Mouse (Mus musculus): ENCODE measurements at regions not wholly inside any gene's neighbourhood (a gene's known extent, or its start where the extent isn't known, plus 50 kb on each side); places are given as distances from the start of the nearest gene placed in this dataset.

DNA sequence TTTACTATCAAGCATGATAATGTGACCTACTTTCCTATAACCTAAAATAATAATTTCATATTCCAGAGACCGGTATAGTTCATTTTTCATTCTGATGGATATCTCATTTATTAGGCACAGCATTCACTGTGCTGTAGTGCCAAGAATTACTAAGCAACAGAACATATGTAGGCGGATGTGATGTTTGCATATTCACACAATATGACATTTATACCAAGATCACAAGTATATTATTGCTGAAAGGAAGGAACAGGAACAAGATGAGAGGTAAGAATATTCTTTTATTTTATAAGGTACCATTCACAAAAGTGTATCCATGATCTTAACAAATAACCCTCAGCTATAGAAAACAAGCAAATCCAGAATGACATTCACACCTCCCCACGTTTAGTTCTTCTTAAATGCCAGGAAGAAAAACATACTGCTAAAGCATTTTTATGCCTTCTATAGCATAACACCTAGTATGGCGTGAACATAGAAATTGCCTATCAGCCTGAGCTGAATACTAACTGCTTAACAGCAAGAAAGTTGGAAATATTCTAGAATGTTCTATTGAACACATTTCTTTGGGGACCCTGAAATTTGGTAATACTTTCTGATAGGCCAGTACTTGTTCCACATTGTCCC lies 1062.8 kb upstream of the Acvr2a start:
- in situ Hi-C loops (cut with MboI; ENCODE audit: unreplicated experiment in 2 of 2): no loop called here

DNA sequence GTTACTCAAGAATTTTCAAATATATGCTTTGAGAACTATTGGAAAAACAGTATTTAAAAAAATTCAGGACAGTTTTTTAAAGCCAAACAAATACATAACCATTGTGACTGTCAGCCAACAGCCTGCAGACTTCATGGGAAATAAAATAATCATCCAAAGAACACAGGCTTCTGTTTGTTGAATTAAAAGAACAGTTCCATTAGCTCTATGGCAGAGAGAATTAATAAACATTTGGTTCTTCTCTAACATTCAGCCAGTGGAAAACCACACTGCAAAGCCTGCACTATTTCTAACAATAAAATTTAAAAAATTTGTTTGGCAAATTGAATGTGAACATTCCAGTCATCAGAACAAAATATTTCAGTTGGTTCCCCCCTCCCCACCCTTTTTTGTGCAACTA lies 1058.2 kb upstream of the Acvr2a start:
- in situ Hi-C loops (cut with MboI; ENCODE audit: unreplicated experiment in 2 of 2): no loop called here

DNA sequence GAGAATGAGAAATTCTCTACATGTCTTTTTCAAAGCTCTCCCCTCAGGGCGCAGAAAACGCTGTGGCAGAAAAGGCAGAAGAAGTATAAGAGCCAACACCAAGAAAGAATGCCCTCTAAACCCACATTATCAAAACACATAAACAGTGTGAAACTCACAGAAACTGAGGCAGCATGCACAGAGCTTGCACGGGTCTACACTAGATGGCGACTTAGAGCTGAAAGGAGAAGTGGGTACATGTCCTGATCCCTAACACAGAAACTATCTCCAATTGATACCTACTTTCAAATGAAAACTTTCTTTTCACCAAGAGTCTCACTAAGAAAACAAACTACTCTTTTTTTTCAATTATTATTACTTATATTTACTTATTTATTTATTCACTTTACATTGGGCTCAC lies 1057.7 kb upstream of the Acvr2a start:
- in situ Hi-C loops (cut with MboI; ENCODE audit: unreplicated experiment in 2 of 2): no loop called here

DNA sequence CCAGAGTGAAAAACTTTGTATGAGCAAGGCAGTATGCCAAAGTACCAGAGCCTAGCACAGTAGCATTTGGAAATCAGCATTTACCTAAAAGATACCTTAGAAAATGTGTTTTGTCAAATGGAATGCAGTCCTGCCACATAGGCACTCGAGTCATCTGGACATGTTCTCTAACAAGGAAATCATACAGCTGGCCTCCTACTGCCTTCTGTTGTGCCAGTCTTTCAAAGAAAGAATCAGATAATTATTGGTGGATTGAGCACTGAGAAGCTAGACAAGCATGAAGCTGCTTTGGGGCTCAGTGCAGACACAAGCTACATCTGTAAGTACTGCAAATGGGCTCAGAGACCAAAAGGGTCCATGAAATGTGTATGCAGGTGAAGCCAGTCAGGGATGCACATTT lies 1038.1 kb upstream of the Acvr2a start:
- in situ Hi-C loops (cut with MboI; ENCODE audit: unreplicated experiment in 2 of 2): loop anchor here (25.0 kb wide), 1 partner anchor 1537 kb away; no protein-coding TSS in a partner anchor

DNA sequence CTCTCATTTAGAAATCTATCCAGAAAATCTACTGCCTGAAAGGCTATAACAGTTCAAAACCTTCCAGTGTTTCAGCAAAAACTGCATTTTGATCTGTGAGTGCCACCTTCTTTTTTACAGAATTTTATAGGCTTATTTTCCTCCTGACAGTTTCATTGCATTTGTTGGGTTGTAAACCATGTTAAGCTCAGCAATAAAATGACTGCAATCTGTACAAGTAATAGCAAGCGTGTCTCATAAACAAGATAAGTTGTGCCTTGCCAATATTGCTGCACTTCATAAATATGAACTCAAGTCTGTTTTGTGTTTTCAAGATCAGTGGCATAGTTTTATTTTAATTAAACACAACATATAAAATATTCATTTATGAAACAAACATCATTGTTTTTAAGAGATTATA lies 1036.9 kb upstream of the Acvr2a start:
- in situ Hi-C loops (cut with MboI; ENCODE audit: unreplicated experiment in 2 of 2): loop anchor here (25.0 kb wide), 1 partner anchor 1535 kb away; no protein-coding TSS in a partner anchor

DNA sequence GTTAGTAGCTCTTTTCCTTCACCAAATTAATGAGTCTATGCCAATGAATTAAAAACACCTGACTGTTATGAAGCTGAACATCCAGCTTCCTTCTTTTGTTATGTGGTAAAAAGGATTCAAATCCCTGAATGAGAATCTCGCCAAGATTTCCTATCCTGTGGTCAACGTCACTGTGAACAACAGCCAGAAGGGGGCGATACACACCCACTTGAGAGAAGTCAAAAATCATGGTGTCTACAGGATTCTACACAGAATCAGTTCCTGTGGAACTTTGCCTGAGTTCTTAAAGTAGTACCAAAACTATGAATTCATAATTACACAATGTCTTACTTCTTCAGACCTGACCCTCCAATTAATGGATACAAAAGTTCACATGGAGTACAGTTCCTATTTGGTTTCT lies 1028.1 kb upstream of the Acvr2a start:
- in situ Hi-C loops (cut with MboI; ENCODE audit: unreplicated experiment in 2 of 2): loop anchor here (5.0 to 25.0 kb wide), 4 partner anchors 1099 to 1949 kb away; no protein-coding TSS in a partner anchor

DNA sequence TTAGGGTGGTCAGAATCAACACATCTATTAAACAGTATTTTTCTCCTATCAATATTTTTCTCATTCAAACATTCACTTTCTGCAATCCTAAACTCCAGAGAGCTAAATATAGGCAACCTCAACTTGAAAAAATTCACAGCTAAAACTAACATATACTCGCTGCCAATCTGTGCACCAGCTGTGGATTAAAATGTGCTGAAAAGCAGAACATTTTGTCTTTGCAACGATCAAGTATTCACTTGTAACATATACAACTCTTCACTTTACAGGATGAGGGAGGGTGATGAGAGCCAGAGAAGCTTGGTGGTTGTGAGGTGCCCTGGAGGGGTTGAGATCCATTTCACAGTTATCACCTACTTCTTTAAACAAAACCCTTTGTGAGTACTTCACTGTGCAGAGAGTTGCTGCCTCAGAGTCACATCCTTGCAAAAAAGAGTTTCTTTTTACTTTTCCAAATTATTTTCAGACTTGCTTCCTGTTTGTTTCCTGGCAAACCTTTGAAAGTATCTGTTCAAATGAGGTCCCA lies 991.1 kb upstream of the Acvr2a start:
- in situ Hi-C loops (cut with MboI; ENCODE audit: unreplicated experiment in 2 of 2): no loop called here

DNA sequence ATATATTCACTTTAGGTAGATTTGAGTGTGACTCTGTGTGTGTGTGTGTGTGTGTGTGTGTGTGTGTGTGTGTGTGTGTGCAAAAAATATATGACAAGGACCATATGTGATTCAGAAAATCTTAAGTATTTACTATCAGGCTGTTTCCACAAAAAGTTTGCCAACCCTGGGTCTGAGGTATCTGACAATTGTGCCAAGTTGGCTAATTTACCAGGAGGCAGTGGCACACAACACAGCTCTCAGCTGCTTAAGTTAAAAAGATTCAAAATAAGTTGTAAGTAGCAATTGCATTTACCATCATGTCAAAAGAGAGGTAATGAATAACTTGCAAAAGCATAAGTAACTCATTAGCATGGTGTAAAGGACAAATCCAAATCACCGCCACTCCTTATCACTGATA lies 981.4 kb upstream of the Acvr2a start:
- in situ Hi-C loops (cut with MboI; ENCODE audit: unreplicated experiment in 2 of 2): no loop called here

DNA sequence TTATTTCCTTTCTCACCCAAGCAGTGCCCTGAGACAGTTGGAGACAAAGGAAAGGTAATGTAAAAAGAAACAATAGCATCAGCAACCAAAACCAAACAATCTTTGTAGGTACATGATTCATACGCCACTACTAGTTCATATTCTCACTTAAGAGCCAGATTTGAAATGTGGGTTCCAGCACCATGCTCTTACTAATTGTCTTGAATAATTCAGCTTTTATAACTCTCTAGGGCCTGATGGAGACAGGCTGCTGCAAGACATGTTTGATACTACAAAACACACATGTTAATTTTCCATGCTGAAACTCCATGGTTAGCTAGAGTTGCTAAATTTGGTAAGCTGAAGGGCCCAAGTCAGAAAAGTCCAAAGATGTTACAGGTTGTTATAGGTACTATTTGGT lies 980.4 kb upstream of the Acvr2a start:
- in situ Hi-C loops (cut with MboI; ENCODE audit: unreplicated experiment in 2 of 2): no loop called here

DNA sequence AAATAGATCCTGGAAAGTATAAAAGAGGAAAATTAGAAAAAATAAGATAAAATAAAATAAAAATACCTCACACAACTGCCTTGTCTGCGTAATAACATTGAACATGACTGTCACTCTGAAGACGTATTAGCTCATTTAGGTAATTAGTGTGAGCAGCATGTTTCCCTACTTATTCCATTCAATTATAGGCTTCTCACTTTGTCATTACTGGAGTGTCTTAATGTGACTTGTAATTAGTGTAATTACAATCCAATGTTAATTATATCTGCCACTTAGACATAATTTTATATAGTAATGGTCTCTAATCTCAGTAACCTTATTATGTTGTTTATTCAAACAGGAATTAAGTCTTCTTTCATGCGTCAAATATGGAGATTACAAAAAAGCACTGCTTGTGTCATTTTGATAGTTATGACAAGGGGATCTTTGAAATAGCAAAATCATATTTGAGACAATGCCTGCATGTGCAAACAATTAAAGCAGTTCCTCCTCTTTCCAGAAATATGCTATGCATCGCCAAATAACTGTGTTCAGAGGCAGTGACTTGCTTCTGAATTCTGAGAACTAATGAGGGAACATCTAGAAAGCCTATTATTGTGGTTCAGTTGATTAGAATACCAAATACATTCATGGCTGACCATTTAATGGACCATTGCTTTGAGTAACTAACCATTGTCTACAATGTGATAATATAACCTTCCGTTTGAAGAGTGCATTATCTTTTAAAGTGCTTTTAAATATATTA lies 979.7 kb upstream of the Acvr2a start:
- in situ Hi-C loops (cut with MboI; ENCODE audit: unreplicated experiment in 2 of 2): no loop called here

DNA sequence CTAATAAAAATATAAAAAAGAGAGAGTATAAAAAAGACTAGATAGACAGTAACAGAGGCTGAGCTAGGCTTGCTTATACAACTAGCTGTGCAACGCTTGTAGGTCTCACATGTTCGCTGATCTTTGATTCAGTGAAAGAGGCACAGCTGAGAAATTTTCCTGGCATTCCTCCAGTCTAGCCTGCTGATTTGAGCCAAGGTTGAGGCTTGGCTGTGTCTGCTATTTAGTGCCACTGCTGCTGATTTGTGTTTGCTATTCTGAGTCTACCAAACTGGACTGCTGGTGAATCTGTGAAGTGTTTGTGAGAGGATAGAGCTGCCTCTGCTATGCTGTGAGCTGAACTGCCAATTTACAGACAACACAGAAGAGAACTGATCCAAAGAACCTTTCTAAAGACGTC lies 956.7 kb upstream of the Acvr2a start:
- in situ Hi-C loops (cut with MboI; ENCODE audit: unreplicated experiment in 2 of 2): no loop called here

DNA sequence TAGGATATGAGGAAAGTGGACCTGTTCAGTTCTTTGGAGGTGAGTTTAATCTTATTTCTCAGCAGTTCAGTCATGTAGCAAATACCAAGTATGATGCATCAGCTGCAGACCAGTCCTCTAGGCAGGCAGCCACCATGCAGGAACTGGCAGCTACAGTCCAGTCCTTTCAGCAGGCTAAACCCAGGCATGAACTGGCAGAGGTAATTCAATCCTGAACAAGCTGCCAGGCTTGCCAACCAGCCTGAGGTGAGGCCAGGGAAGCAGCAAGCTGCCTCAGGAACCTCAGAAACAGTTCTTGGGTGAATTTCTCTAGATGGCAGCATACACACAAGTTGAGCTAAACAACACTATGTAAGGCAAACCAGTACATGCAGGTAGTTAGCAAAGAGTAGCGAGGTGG lies 951.5 kb upstream of the Acvr2a start:
- in situ Hi-C loops (cut with MboI; ENCODE audit: unreplicated experiment in 2 of 2): no loop called here

DNA sequence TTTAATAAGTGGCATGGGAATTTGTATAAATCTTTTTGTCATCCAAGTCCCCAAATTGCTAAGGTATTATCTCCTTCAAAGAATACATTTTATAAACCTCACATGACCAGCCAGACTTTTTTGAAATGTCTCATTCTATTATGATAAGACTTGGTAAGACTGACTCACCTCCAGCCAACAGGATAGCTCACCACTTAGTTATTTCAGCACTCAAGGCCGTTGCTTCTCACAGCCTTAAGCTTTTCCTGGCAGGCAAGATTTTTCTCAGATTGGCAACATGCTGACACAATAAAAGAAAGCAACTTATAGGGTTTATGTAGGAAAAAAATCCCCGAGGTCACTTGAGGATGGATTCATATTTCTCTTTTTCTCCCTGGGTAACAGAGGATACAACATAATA lies 935.9 kb upstream of the Acvr2a start:
- in situ Hi-C loops (cut with MboI; ENCODE audit: unreplicated experiment in 2 of 2): no loop called here

DNA sequence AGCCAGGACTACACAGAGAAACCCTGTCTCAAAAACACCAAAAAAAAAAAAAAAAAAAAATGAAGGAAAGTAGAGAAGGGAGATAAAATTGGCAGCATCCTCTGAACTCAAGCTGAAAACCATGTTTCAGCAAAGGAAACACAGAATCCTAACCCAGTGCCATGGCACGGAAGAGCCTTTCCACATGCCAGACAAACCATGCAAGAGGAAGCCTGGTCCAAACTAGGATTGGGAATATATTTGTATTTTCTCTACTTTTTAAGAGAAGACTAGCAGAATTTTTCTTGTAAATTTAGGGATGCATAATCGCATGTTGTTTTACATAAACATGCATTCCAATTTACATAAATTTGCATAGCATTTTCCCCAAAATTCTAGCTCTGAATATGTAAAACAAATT lies 934.8 kb upstream of the Acvr2a start:
- in situ Hi-C loops (cut with MboI; ENCODE audit: unreplicated experiment in 2 of 2): no loop called here

DNA sequence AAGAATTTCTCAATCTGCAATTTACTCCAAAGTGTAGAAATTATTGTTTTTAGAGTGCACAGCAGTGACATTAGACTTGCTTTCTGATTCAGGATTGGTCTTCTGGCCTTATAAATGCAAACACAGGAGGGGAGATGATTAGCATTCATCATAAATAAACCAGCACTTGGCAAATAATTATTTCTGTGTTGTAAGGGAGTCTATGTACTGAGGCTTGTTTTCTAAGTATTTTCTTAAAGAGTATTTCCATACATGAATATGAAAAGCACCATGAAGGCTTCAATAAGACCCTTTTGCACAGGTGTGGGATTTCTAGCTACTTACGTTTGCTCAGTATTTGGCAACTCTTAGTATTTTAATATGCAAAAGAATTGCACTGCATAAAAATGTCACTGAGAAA lies 934.1 kb upstream of the Acvr2a start:
- in situ Hi-C loops (cut with MboI; ENCODE audit: unreplicated experiment in 2 of 2): no loop called here

DNA sequence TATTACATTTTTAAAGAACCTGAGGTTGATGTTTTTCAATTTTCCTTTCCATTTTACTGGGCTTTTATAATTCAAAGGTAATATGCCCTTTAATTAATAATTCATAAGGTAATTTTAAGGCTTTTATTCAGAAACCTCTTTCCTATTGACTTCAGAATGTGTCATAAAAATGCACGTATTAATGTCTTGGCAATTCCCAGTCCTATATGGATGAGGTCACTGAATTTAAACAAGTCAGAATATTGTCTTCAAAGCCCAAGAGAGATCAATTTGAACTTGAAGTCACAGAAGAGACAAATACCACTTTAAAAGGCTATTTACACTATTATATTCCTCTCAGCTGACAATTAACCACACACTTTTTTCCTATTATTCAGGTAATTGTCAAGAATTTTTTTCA lies 925.7 kb upstream of the Acvr2a start:
- in situ Hi-C loops (cut with MboI; ENCODE audit: unreplicated experiment in 2 of 2): no loop called here

DNA sequence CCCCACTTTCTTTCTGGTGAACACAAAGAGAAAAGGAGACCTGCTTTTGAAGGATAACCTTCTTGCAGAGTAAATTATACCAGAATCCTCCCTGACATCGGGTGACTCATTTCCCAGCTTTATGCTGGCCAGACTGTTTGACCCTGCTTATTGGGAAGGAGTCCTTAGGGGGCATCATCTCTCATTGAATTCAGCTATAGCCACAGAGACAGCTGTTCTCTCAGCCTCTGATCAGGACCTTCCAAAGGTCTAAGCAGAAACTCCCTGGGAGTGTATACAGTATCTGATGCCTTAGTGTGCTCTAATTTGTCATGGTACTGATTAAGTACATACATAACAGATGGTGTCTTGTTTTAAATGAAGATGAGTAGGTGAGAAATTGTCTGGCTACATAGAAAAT lies 922.5 kb upstream of the Acvr2a start:
- in situ Hi-C loops (cut with MboI; ENCODE audit: unreplicated experiment in 2 of 2): no loop called here

DNA sequence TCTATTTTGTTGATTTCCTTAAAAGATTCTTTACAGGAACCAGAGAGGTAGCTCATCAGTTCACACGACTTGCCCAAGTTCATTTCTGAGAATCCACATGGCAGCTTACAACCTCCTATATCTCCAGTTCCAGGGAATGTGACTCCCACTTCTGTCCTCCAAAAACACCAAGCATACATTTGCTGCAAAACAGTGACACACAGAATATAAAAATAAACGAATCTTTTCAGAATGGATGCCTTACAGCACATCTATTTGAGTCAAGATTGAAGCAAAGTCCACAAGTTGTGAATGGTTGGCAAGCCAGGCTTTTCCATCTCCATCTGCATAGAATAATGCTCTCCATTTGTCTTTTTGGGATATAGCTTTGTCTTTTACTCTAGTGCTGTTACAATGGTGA lies 921.0 kb upstream of the Acvr2a start:
- in situ Hi-C loops (cut with MboI; ENCODE audit: unreplicated experiment in 2 of 2): no loop called here

DNA sequence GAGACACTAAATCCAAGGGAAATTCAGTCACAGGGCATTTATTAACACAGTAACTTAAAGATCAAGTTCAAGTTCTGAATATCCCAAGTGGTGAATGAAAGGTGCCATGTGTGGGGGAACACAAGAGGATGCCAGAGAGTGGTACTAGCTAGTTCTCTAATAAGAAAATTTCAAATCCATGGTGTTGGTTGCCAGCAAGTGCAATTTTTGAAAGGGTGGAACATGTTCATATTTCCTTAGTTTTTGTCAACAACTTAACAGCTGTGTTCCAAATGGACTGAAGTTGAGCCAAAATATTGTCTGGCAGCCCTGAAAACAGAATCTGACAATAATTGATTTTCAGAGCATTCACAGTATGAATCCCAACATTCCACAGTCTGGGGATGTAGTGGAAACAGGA lies 919.1 kb upstream of the Acvr2a start:
- in situ Hi-C loops (cut with MboI; ENCODE audit: unreplicated experiment in 2 of 2): no loop called here

DNA sequence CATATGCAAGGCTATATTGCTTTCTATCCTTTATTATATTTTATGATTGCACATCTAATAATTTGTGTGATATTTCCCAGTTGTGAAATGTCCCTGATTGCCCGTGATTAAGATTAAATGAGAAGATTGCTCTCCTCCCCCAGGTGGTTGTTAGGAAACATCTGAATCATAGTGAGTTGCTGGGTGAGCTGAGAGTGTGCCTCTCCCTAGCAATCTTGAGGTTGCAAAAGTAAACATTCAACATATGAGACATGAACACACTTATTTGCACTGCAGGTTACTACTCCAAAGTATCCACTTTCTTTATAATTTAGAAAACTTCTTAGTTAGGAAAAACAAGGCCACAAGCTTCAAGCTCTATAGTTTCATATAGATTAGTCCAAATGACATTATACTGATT lies 899.6 kb upstream of the Acvr2a start:
- in situ Hi-C loops (cut with MboI; ENCODE audit: unreplicated experiment in 2 of 2): no loop called here

DNA sequence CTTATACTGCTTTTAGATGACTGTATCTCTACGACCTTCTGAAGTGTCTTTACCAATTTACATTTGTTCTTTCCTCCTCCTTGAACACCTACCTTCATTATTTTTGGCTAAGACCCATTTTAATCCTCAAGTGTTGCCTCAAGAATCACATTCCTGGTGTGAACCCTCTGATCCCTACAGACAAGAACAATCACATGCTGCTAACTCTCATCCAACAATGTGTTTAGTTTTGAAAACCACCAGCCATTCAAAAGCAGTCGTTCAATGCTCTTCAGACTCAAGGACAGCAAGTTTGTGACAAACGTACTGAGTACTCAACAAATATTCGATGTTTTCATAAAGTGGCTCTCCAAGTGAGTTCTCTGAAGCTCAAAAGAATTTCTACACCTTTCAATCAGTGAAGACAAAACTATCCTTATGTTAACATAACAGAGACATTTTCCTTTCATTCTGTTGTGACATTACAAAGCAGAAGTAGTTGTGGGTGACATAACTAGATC lies 898.9 kb upstream of the Acvr2a start:
- in situ Hi-C loops (cut with MboI; ENCODE audit: unreplicated experiment in 2 of 2): no loop called here

DNA sequence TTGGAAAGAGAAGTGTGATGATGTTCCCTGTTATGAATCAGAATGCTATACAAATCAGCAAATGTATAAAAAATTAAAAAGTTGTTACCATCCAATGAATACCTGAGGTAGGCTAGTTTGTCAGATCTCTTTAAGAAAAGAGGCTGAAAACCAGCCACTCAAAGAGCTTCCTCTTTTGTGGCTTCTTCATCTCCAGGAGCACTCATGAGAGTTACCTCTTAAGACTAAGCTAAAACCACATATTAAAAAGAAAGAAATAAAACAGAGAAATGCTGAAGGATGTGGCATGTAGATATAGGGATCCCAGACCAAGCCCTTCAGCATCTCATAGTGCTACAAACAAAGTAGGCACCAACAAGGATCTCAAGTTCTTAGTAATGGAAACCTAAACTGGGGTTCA lies 890.9 kb upstream of the Acvr2a start:
- in situ Hi-C loops (cut with MboI; ENCODE audit: unreplicated experiment in 2 of 2): no loop called here
